Mouse (Mus musculus): ENCODE data around the gene Vmn1r25. TPM values are rescaled to one million over a fixed set of nuclear protein-coding genes. Genes with fewer than 3 reads are reported as not detected.
"Not testable (repeated sequence)": the region's sequence is repeated elsewhere in the genome, so short reads cannot be mapped to it uniquely, and the experiment has no call there.

The Vmn1r25 gene
- not detected in 2 replicates for total RNA-seq (2021)
- long read RNA-seq, result 0 reads

DNA sequence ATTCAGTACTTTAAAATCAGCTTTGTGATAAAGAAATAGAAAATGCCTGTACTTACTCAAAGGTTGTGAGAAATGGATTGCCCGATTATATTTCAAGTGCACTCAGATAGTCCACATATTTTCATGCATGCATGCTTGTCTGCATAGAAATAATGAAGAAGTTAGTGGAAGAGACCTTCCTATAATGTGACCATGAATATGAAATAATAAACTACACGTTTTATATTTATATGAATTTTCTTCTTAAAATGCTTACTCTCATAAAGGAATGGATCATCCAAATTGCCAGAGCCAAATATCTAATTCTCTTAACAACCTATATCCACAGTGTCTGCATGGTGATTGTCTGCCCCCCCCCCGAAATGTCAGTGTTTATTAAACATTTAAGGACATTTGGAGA, at the start of gene Vmn1r25:
TSS of gene Vmn1r25 (minus strand) at position 101 of the 400 bp plus-strand sequence.
- no peak for DNase-seq

DNA sequence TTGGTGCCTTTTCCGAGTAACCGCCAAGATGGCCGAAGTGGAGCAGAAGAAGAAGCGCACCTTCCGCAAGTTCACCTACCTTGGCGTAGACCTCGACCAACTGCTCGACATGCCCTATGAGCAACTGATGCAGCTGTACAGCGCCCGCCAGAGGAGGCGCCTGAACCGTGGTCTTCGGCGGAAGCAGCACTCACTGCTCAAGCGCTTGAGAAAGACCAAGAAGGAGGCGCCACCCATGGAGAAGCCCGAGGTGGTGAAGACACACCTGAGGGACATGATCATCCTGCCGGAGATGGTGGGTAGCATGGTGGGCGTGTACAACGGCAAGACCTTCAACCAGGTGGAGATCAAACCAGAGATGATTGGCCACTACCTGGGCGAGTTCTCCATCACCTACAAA, 36.9 kb upstream of the Vmn1r25 start:
- not testable (repeated sequence) for DNase-seq

DNA sequence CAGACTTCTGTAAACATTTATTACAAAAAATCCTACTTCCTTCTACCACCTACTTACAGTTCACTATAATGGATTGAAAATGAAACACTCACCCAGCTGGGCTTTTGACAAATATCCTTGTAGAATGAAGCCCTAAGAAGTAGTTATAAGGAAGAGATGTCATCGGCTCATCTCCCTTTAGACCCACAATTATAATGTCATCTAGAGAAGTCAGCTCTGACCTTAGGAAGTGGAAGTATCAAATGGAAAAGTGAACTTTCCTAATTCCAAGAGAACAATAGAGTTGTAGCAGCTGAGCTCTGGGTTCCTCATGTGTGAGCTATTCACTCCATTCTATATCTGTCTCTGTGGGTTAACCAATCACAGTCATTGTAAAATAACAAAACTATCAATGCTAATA, 34.4 kb upstream of the Vmn1r25 start, which contains the start of gene Vmn1r26:
TSS of gene Vmn1r26 (minus strand) at position 101 of the 400 bp plus-strand sequence.
- DNase-seq, result no peak

DNA sequence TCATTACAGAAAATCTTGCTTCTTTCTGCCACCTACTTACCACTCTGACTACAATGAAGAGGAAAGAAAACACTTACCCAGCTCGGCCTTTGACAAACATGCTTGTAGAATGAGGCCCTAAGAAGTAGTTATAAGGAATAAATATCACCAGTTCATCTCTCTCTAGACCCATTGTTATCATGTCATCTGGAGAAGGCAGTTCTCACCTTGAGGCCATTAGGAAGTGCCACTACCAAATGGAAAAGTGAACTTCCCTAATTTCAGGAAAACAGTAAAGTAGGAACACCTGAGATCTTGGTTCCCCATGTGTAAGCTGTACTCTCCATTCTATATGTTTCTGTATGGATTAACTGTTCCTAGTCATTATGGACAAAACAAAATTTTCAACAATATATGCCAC, 19.2 kb downstream of the Vmn1r25 start, which contains the start of gene Vmn1r24:
TSS of gene Vmn1r24 (minus strand) at position 101 of the 400 bp plus-strand sequence.
- DNase-seq, result not testable (repeated sequence)

Other genes starting within 250 kb of the Vmn1r25 start
- gene Vopp1, start 155.7 kb downstream of the Vmn1r25 start, total RNA-seq (2021), result 14.8 and 16.2 TPM in 2 replicates
- gene Vmn1r21, start 130.5 kb downstream of the Vmn1r25 start, total RNA-seq (2021), result not detected in 2 replicates
- not detected in 2 replicates for gene Vmn1r22, start 72.8 kb downstream of the Vmn1r25 start, total RNA-seq (2021)
- not detected in 2 replicates for gene Vmn1r23, start 54.0 kb downstream of the Vmn1r25 start, total RNA-seq (2021)
- not detected in 2 replicates for gene Vmn1r24, start 19.3 kb downstream of the Vmn1r25 start, total RNA-seq (2021)
- gene Vmn1r26, start 34.3 kb upstream of the Vmn1r25 start, total RNA-seq (2021), result not detected in 2 replicates
- gene Vmn1r27, start 238.0 kb upstream of the Vmn1r25 start, total RNA-seq (2021), result not detected in 2 replicates